Mouse (Mus musculus): ENCODE measurements around the gene Eapp.
"Not testable (repeated sequence)": the region's sequence is repeated elsewhere in the genome, so short reads cannot be mapped to it uniquely, and the experiment has no call there.

GRCm38 (mm10) chr12:54713822-54714626 is 18.3 kb upstream of the Eapp start:
- TF ChIP-seq GATA1 (IDR thresholded peaks at IDR 0.05; ENCODE audit: borderline replicate concordance, low read length); FLI1 (IDR thresholded peaks at IDR 0.05; ENCODE audit: low read length): not testable (repeated sequence)
